Mouse (Mus musculus) cortical plate, adult 2 months (tissue): ENCODE results near the gene Zfp423.

ENCODE experiments used
- CTCF ChIP-seq: fragments of 200-500 bp; IDR thresholded peaks from 2 replicates; pipeline ENCODE4 v1.5.1; 2011; ENCODE audit warnings: mild to moderate bottlenecking, control low read depth, low read length; ENCODE audit not compliant: insufficient read depth; ENCODE audit errors: extremely low read depth
- POLR2A ChIP-seq: fragments of 200-500 bp; IDR thresholded peaks from 2 replicates; pipeline ENCODE4 v1.6.1; 2011; ENCODE audit warnings: mild to moderate bottlenecking, low read length, control low read depth; ENCODE audit not compliant: insufficient read depth; ENCODE audit errors: extremely low read depth

- TF ChIP-seq POLR2A (no peak), CTCF (no peak)
These were observed 14.8 kb upstream of the Zfp423 start for GRCm38 (mm10) chr8:87974122-87974758.
